ENCODE assay signal across 8 mouse cellular contexts in genomic region chr14:121676121-121676591, GRCm38 (mm10).
DNase-seq lines count a peak whose midpoint lies in the region; ATAC-seq lines count a peak whose summit lies in the region.

No protein-coding gene starts in this region.

- H3K9me3 ChIP-seq in intestine, embryonic 16.5 days (ENCODE audit: control insufficient read depth, low read length) = no peaks in the 10 kb centered on the region

- no peak overlapping the region for H3K4me3 ChIP-seq in intestine, embryonic 16.5 days (ENCODE audit: low read length)

- H3K27ac ChIP-seq in intestine, embryonic 16.5 days (ENCODE audit: low read length) = peak overlapping the region; percentile 75

- ATAC-seq in intestine, embryonic 16.5 days = peak; percentile 60

- H3K36me3 ChIP-seq in intestine, embryonic 16.5 days (ENCODE audit: control insufficient read depth, insufficient read depth, low read length) = no peaks in the 10 kb centered on the region

- DNase-seq in adrenal gland, adult 8-10 months = peak; percentile 23
- DNase-seq in adrenal gland, postnatal 4 days (ENCODE audit: low spot score in 2 of 2) = no peak
- DNase-seq in ovary, adult 18-20 months (ENCODE audit: low spot score) = peak; percentile 44
- no peak for DNase-seq in ovary, postnatal 10 days (ENCODE audit: low spot score)
- DNase-seq in testis, postnatal 10 days (ENCODE audit: low spot score) = peak; percentile 51
- DNase-seq in left cerebral cortex, postnatal 10 days (ENCODE audit: extremely low spot score in 1 of 2, low spot score in 2 of 2) = no peak
- no peak for DNase-seq in right cerebral cortex, postnatal 10 days (ENCODE audit: low spot score in 2 of 2)

- H3K4me1 ChIP-seq in intestine, embryonic 16.5 days (ENCODE audit: control insufficient read depth, insufficient read depth, low read length) = peaks cover 36% of the 10 kb centered on the region

- H3K9ac ChIP-seq in intestine, embryonic 16.5 days (ENCODE audit: low read depth, low read length) = no peak overlapping the region

- no peak overlapping the region; the same call in 1 of the 2 replicates for H3K4me2 ChIP-seq in intestine, embryonic 16.5 days (ENCODE audit: low read depth, low read length)

- intact Hi-C loops in left cerebral cortex, postnatal 10 days (cut with DNase I) = no loop called here

- no peaks in the 10 kb centered on the region for H3K27me3 ChIP-seq in intestine, embryonic 16.5 days (replicated peaks; ENCODE audit: control insufficient read depth, insufficient read depth, low read length)

Comparison
In these comparisons a context has a peak if more than half of its experiments do, and no peak if none do; other contexts are left out.
1. DNase-seq: peak in adrenal gland, adult 8-10 months (single experiment), ovary, adult 18-20 months (single experiment) and testis, postnatal 10 days (single experiment); none in adrenal gland, postnatal 4 days (0 of 2), ovary, postnatal 10 days (single experiment), left cerebral cortex, postnatal 10 days (0 of 2) and right cerebral cortex, postnatal 10 days (0 of 2).